Mouse (Mus musculus) duodenum, adult 2 months (tissue): ENCODE results near the gene Btbd35f24. TPM values are rescaled to one million over a fixed set of nuclear protein-coding genes. Genes with fewer than 3 reads are reported as not detected.

Experiments used
- polyA plus RNA-seq: library from polyadenylated mRNA; depleted of rRNA; stranded (reverse); fragments of >200 nt; gene quantifications from 2 replicates; pipeline ENCODE4 v1.2.3, GENCODE M21; 2012; ENCODE audit warnings: low replicate concordance; rRNA removed

Btbd35f24 gene
- not detected in 2 replicates for polyA plus RNA-seq

DNA sequence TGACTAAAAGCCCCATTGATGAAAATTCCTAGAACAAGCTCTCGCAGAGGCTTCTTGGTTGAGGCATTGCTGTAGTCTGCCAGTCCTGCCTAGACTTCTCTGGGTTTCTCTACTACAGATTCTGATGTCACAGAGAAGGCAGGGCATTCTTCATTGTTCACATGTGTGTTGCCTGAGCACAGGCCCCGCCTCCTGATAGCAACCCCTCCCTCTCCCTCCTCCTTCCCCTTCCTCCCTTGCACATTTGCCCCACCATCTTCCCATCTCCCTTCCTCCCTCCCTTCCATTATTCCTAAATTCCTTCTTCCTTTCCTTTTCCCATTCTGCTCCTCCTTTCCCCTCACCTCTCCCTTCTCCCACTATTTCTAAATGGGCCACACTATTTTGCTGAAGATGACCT lies at the start of gene Btbd35f24:
TSS of gene Btbd35f24 (minus strand) at position 101 of the 400 bp plus-strand sequence.

Other genes with a start within 250 kb of the Btbd35f24 start
- gene Btbd35f23, start 119.0 kb downstream of the Btbd35f24 start, polyA plus RNA-seq, result not detected in 2 replicates
- not detected in 2 replicates for gene Btbd35f11, start 247.9 kb upstream of the Btbd35f24 start, polyA plus RNA-seq